Mouse (Mus musculus): ENCODE results near the gene Lpar5. TPM values are rescaled to one million over a fixed set of nuclear protein-coding genes. Genes with fewer than 3 reads are reported as not detected.

Gene Lpar5
- total RNA-seq, 2 experiments from 2014 or later = 25.5 to 27.6 TPM

DNA sequence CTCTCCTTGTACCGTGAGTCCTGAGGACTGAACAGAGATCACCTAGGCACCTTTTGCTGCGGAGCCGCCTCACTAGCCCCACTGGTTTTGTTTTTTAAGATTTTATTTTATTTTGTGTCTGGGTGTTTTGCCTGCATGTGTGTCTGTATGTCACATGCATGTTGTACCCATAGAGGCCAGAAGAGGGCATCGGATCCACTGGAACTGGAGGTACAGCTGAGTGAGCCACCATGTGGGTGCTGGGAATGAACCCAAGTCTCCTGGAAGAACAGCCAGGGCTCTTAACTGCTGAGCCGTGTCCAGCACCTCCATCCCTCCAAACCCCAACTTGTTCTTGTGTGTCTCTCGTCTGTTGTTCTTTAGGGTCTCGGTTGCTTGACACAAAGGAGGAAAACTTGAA, 43.2 kb downstream of the Lpar5 start:
- no peak for ATAC-seq (ENCODE audit: poor library complexity, severe bottlenecking)

DNA sequence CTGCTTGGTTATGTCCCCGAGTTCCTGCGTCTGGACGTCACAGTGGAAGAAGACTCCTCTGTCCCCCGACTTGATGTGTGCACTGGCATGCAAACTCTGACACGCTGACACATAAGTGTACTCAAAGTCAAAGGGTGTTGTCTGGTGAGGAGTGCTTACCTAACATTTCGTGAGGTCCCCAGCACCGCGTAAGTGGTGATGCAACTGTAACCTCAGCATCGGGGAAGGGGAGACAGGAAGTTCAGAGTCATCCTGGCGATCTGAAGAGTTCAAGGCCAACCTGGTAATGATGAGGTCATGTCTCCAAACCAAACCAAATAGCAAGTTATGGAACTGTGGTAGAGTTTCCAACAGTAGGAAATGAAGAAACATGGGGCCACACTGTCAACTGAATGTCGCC, 44.8 kb downstream of the Lpar5 start:
- peak; percentile 83 for ATAC-seq (ENCODE audit: poor library complexity, severe bottlenecking)

DNA sequence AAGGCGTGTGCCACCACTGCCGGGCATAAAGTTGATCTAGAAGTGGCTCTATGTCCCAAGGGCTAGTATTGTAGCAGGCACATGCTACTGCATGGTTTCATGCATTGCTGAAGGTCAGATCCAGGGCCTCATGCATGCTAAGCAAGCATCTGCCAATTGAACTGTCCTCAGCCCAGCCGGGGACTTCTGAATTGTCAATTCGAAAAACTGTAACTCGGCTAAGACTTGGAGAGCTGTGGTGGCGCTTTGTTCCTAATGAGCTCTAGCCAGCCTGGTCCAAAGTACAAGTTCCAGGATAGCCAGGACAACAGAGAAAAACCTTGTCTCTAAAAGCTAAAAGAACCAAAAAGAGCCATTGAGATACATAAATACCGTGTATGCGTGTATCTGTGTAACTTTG, 51.7 kb downstream of the Lpar5 start:
- no peak for ATAC-seq (ENCODE audit: poor library complexity, severe bottlenecking)

DNA sequence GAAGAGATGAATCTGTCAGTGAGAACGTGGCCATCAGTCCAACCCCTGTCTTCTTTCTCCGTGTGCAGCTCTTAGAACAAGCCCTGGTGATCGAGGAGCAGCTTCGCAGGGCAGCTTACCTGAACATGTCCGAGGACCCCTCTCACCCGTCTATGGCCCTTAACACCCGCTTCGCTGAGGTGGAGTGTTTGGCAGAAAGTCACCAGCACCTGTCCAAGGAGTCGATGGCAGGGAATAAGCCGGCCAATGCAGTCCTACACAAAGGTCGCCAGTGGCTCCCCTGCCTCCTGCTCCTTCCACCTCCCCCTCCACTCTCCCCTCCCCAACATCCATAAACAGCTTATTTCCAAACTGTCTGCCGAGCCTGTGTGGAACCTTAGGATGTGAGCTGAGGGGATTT, 61.0 kb downstream of the Lpar5 start:
- no peak for ATAC-seq (ENCODE audit: poor library complexity, severe bottlenecking)

DNA sequence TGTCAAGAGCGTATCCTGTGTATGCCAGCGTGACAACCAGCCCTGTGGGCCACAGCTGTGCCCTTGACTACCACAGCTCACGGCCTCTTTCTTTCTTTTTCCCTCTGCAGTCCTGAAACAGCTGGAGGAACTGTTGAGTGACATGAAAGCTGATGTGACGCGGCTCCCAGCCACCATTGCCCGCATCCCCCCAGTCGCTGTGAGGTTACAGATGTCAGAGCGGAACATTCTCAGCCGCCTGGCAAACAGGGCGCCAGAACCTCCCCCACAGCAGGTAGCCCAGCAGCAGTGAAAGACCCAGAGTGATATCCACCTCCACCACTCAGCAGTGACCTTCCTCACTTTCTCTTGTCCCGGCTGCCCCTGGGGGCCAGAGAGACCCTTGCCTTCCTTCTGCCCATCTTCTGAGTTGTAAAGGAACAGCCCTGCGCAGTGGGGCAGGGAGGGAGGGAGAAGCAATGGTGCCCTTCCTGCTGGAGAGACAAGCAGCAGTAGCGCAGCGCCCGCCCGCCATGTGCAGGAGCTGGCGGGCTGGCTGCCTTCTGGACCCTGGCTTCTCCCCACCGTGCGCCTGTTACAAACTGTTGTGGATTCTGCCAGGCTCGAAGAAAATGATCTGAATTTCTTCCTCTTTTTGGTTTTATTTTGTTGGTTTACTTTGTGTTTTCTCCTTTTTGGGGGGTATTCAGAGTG, 62.1 kb downstream of the Lpar5 start:
- no peak for ATAC-seq (ENCODE audit: poor library complexity, severe bottlenecking)

DNA sequence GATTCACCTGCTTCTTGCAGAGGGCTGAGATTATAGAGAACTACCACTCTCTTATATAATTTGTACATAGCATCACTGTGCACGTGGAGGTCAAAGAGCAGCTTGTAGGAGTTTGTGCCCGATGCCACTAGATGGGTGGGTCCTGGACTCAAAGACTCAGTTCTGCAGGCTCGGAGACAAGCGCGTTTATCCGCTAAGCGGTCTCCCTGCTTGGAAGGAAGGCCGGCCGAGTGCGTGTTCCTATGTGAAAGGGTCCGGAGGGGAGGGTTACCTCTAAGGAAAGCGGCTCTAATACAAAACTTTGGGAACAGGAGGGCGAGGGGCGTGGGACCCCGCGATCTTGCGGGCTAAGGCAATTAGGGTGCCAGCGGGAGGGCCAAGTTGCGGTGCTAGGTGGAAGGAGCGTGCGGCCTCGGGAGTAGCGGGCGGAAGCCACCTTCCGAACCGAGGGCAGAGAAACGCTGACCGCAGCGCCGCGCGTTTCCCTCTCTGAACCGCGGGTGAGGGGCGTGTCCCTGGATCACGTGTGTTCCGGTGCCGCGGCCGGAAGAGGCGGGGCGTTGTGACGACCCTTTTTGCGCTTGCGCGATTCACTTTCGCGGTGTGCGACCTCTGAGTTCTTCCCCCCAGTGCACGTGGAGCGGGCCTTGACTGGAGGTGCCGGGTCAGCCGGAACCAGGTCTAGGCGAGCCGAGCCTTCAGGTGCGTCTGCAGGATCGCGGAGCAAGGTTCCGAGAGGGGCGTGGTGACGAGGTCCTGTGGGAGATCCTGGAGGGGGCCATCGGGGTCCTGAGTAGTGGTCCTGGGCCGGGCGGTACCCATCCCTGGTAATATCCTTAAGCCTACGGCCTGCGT, 63.8 kb downstream of the Lpar5 start, which contains the start of gene Nop2:
Nop2 (plus strand) TSS at position 608 of the 855 bp plus-strand sequence.
- peak; percentile 96 for ATAC-seq (ENCODE audit: poor library complexity, severe bottlenecking)

Other genes starting within 250 kb of the Lpar5 start
- 31.8 and 32.7 TPM in 2 replicates for gene Usp5, start 238.4 kb upstream of the Lpar5 start, total RNA-seq (2015)
- 56.3 and 58.5 TPM in 2 replicates for gene Usp5, start 238.4 kb upstream of the Lpar5 start, total RNA-seq (2017)
- gene Cdca3, start 238.4 kb upstream of the Lpar5 start, total RNA-seq (2015) = 160 and 180 TPM in 2 replicates
- gene Cdca3, start 238.4 kb upstream of the Lpar5 start, total RNA-seq (2017) = 168 and 185 TPM in 2 replicates
- not detected in 2 replicates for gene Gnb3, start 227.6 kb upstream of the Lpar5 start, total RNA-seq (2015)
- not detected in 2 replicates for gene Gnb3, start 227.6 kb upstream of the Lpar5 start, total RNA-seq (2017)
- gene P3h3, start 210.2 kb upstream of the Lpar5 start, total RNA-seq (2015) = 0.09 and 0.14 TPM in 2 replicates
- 0.61 TPM in 1 of 2 replicates, not detected in the other for gene P3h3, start 210.2 kb upstream of the Lpar5 start, total RNA-seq (2017)
- not detected in 2 replicates for gene Gpr162, start 203.9 kb upstream of the Lpar5 start, total RNA-seq (2015)
- 0.33 TPM in 1 of 2 replicates, not detected in the other for gene Gpr162, start 203.9 kb upstream of the Lpar5 start, total RNA-seq (2017)
- gene Cd4, start 179.7 kb upstream of the Lpar5 start, total RNA-seq (2015) = 0.09 and 0.71 TPM in 2 replicates
- 0.20 and 0.37 TPM in 2 replicates for gene Cd4, start 179.7 kb upstream of the Lpar5 start, total RNA-seq (2017)
- gene Lag3, start 156.2 kb upstream of the Lpar5 start, total RNA-seq (2015) = 1.2 TPM in 2 replicates
- gene Lag3, start 156.2 kb upstream of the Lpar5 start, total RNA-seq (2017) = 0.44 and 1.4 TPM in 2 replicates
- gene Ptms, start 147.8 kb upstream of the Lpar5 start, total RNA-seq (2015) = 129 and 159 TPM in 2 replicates
- 195 and 207 TPM in 2 replicates for gene Ptms, start 147.8 kb upstream of the Lpar5 start, total RNA-seq (2017)
- 73.6 and 82.9 TPM in 2 replicates for gene Mlf2, start 136.5 kb upstream of the Lpar5 start, total RNA-seq (2015)
- 50.9 and 70.6 TPM in 2 replicates for gene Mlf2, start 136.5 kb upstream of the Lpar5 start, total RNA-seq (2017)
- 35.4 and 37.2 TPM in 2 replicates for gene Cops7a, start 102.4 kb upstream of the Lpar5 start, total RNA-seq (2015)
- gene Cops7a, start 102.4 kb upstream of the Lpar5 start, total RNA-seq (2017) = 19.4 and 25.7 TPM in 2 replicates
- gene Pianp, start 71.2 kb upstream of the Lpar5 start, total RNA-seq (2015) = not detected in 2 replicates
- not detected in 2 replicates for gene Pianp, start 71.2 kb upstream of the Lpar5 start, total RNA-seq (2017)
- 67.0 and 70.0 TPM in 2 replicates for gene Zfp384, start 58.8 kb upstream of the Lpar5 start, total RNA-seq (2015)
- 34.1 and 36.0 TPM in 2 replicates for gene Zfp384, start 58.8 kb upstream of the Lpar5 start, total RNA-seq (2017)
- gene Ing4, start 28.2 kb upstream of the Lpar5 start, total RNA-seq (2015) = 33.0 and 35.7 TPM in 2 replicates
- 63.3 and 63.9 TPM in 2 replicates for gene Ing4, start 28.2 kb upstream of the Lpar5 start, total RNA-seq (2017)
- 9.0 and 14.2 TPM in 2 replicates for gene Acrbp, start 18.2 kb upstream of the Lpar5 start, total RNA-seq (2015)
- gene Acrbp, start 18.2 kb upstream of the Lpar5 start, total RNA-seq (2017) = 3.4 and 8.8 TPM in 2 replicates
- gene Chd4, start 28.1 kb downstream of the Lpar5 start, total RNA-seq (2015) = 64.9 and 75.9 TPM in 2 replicates
- gene Chd4, start 28.1 kb downstream of the Lpar5 start, total RNA-seq (2017) = 282 and 336 TPM in 2 replicates
- 8.5 and 12.1 TPM in 2 replicates for gene Nop2, start 64.0 kb downstream of the Lpar5 start, total RNA-seq (2015)
- 22.6 and 24.6 TPM in 2 replicates for gene Nop2, start 64.0 kb downstream of the Lpar5 start, total RNA-seq (2017)
- 18.6 and 20.1 TPM in 2 replicates for gene Iffo1, start 77.3 kb downstream of the Lpar5 start, total RNA-seq (2015)
- gene Iffo1, start 77.3 kb downstream of the Lpar5 start, total RNA-seq (2017) = 14.3 and 21.7 TPM in 2 replicates
- 2,892 and 2,923 TPM in 2 replicates for gene Gapdh, start 98.5 kb downstream of the Lpar5 start, total RNA-seq (2015)
- 1,028 and 1,070 TPM in 2 replicates for gene Gapdh, start 98.5 kb downstream of the Lpar5 start, total RNA-seq (2017)
- gene Ncapd2, start 123.8 kb downstream of the Lpar5 start, total RNA-seq (2015) = 195 and 225 TPM in 2 replicates
- 181 and 231 TPM in 2 replicates for gene Ncapd2, start 123.8 kb downstream of the Lpar5 start, total RNA-seq (2017)
- 91.9 and 106 TPM in 2 replicates for gene Mrpl51, start 123.9 kb downstream of the Lpar5 start, total RNA-seq (2015)
- 72.8 and 81.9 TPM in 2 replicates for gene Mrpl51, start 123.9 kb downstream of the Lpar5 start, total RNA-seq (2017)
- gene Vamp1, start 147.6 kb downstream of the Lpar5 start, total RNA-seq (2015) = 12.6 and 13.9 TPM in 2 replicates
- 7.9 and 8.9 TPM in 2 replicates for gene Vamp1, start 147.6 kb downstream of the Lpar5 start, total RNA-seq (2017)
- 6.6 and 8.8 TPM in 2 replicates for gene Tapbpl, start 163.9 kb downstream of the Lpar5 start, total RNA-seq (2015)
- gene Tapbpl, start 163.9 kb downstream of the Lpar5 start, total RNA-seq (2017) = 19.2 and 21.2 TPM in 2 replicates
- 3.2 and 5.9 TPM in 2 replicates for gene Cd27, start 169.1 kb downstream of the Lpar5 start, total RNA-seq (2015)
- gene Cd27, start 169.1 kb downstream of the Lpar5 start, total RNA-seq (2017) = 3.5 and 3.6 TPM in 2 replicates
- gene Tuba3a, start 218.1 kb downstream of the Lpar5 start, total RNA-seq (2015) = not detected in 2 replicates
- not detected in 2 replicates for gene Tuba3a, start 218.1 kb downstream of the Lpar5 start, total RNA-seq (2017)
- 30.0 and 30.6 TPM in 2 replicates for gene Ltbr, start 246.0 kb downstream of the Lpar5 start, total RNA-seq (2015)
- gene Ltbr, start 246.0 kb downstream of the Lpar5 start, total RNA-seq (2017) = 57.1 and 59.9 TPM in 2 replicates